In genomic region chr11:69297799-69298198, GRCm38 (mm10) we compare ENCODE assay signal across 26 mouse cellular contexts. TPM values are rescaled to one million over a fixed set of nuclear protein-coding genes. Genes with fewer than 3 reads are reported as not detected.
"Had no signal": no experiment of that assay in that cellular context is flagged by ENCODE, and none has a peak within 500 bp of the region (broad histone marks: within the 10 kb centered on the region; RNA-seq: fewer than 3 reads in every experiment).

No protein-coding gene starts in this region.

- ATAC-seq: hindbrain, postnatal 0 days; intestine, postnatal 0 days; liver, embryonic 12.5 days had no signal

- H3K4me1 ChIP-seq: heart, embryonic 13.5 days; heart, embryonic 15.5 days; hindbrain, embryonic 13.5 days; hindbrain, embryonic 15.5 days; limb, embryonic 13.5 days; limb, embryonic 15.5 days had no signal

- DNase-seq: gastrocnemius, postnatal 14 days; gastrocnemius, postnatal 36 days; heart, adult 11 months; heart, adult 2 months; heart, postnatal 14 days; heart, postnatal 36 days; kidney, adult 18-20 months; kidney, adult 8-10 months; kidney, postnatal 14 days; kidney, postnatal 36 days; layer of hippocampus, adult 9-11 months; layer of hippocampus, postnatal 36 days; left cerebral cortex, postnatal 4 days had no signal

- H3K27me3 ChIP-seq: heart, embryonic 13.5 days; heart, embryonic 15.5 days; hindbrain, embryonic 13.5 days; hindbrain, embryonic 15.5 days; limb, embryonic 13.5 days; limb, embryonic 15.5 days; liver, embryonic 12.5 days had no signal

- H3K9ac ChIP-seq: heart, embryonic 13.5 days; heart, embryonic 15.5 days; hindbrain, embryonic 15.5 days; limb, embryonic 13.5 days; limb, embryonic 15.5 days; liver, embryonic 12.5 days; liver, embryonic 14.5 days had no signal

- H3K9me3 ChIP-seq: heart, embryonic 13.5 days; heart, embryonic 15.5 days; hindbrain, embryonic 13.5 days; hindbrain, embryonic 15.5 days; limb, embryonic 13.5 days; limb, embryonic 15.5 days; liver, embryonic 12.5 days had no signal

- H3K4me3 ChIP-seq: heart, adult 2 months; heart, embryonic 13.5 days; heart, embryonic 15.5 days; hindbrain, embryonic 13.5 days; hindbrain, embryonic 15.5 days; limb, embryonic 13.5 days; limb, embryonic 15.5 days; liver, embryonic 12.5 days had no signal

- H3K27ac ChIP-seq: heart, adult 2 months; heart, embryonic 13.5 days; heart, embryonic 15.5 days; hindbrain, embryonic 13.5 days; hindbrain, embryonic 15.5 days; hindbrain, postnatal 0 days; kidney, postnatal 0 days; limb, embryonic 13.5 days; limb, embryonic 15.5 days; liver, embryonic 12.5 days; liver, embryonic 14.5 days had no signal

- H3K4me2 ChIP-seq: heart, embryonic 11.5 days; heart, embryonic 13.5 days; heart, embryonic 15.5 days; hindbrain, embryonic 13.5 days; hindbrain, embryonic 15.5 days; limb, embryonic 13.5 days; limb, embryonic 15.5 days; liver, embryonic 12.5 days had no signal

RNA-seq across cellular contexts. Expression of gene Kcnab3, which starts 28.3 kb away (rescaled TPM):
- total RNA-seq: hematopoietic stem cell, adult 5-6 weeks had no signal
